Mouse (Mus musculus): ENCODE measurements around the gene Snap91. TPM values are rescaled to one million over a fixed set of nuclear protein-coding genes. Genes with fewer than 3 reads are reported as not detected.

The Snap91 gene
- polyA plus RNA-seq (2012; rRNA removed) = 177 and 178 TPM in 2 replicates

GRCm38 (mm10) chr9:86880113-86880972 is at the start of gene Snap91:
Gene Snap91 (minus strand): TSS chr9:86880654.

GRCm38 (mm10) chr9:86742959-86743911 is 137.2 kb downstream of the Snap91 start, which contains the start of gene Prss35:
Gene Prss35 (plus strand): TSS chr9:86743649.

Other genes starting within 250 kb of the Snap91 start
- 33.0 and 38.9 TPM in 2 replicates for gene Me1, start 184.7 kb downstream of the Snap91 start, polyA plus RNA-seq (2012; rRNA removed)
- 4.9 and 5.0 TPM in 2 replicates for gene Prss35, start 137.0 kb downstream of the Snap91 start, polyA plus RNA-seq (2012; rRNA removed)
- gene Ripply2, start 134.9 kb upstream of the Snap91 start, polyA plus RNA-seq (2012; rRNA removed) = 2.6 and 2.8 TPM in 2 replicates
- 27.1 and 30.3 TPM in 2 replicates for gene Cyb5r4, start 141.4 kb upstream of the Snap91 start, polyA plus RNA-seq (2012; rRNA removed)

Measured in central nervous system, embryonic 18 days (tissue).